Mouse (Mus musculus): ENCODE results near the gene Lhpp.
"Not testable (repeated sequence)": the region's sequence is repeated elsewhere in the genome, so short reads cannot be mapped to it uniquely, and the experiment has no call there.

Lhpp gene

GRCm38 (mm10) chr7:132646514-132646913, 36.1 kb downstream of the Lhpp start:
- no peak for DNase-seq (ENCODE audit: low spot score)

- no peak for DNase-seq (ENCODE audit: low spot score)
Measured at GRCm38 (mm10) chr7:132654412-132654811, 44.0 kb downstream of the Lhpp start.

DNA sequence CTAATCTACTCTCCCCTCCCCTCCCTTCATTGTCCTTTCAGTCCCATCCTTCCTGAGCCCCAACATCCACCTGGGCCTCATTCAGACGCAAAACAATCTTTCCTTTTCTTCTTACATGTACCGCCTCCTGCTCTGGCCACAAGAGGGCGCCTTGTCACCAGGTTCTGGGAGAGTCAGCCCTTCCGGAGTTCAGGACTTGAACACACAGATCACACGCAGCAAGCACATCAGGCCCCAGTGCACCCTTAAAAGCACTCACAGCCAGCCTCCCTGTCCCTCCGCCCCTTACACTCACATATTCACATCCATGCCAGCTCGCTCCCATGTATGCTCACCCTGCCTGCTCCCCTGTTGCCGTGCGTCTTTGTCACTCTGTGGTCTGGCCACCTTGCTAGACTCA, 45.6 kb downstream of the Lhpp start:
- DNase-seq (ENCODE audit: low spot score) = peak; percentile 78

DNA sequence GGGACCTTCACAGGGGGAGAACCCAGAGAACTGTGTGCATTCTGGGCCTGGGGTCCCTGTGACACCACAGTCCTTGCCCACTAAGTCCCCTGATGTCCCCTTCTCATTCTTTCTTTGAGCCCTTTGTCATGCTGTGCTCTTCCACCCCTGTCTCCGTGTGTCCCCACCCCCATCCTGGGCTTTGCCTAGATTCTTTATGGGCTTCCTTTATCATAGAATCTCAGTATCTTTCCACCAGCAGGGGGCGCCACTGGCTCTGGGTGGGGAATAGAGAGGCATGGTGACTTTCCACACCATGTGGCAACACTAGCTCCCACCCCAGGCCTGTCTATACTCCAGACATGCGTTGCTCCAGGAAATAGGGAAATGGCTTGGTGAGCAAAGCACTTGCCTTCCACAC, 46.1 kb downstream of the Lhpp start:
- DNase-seq (ENCODE audit: low spot score) = peak; percentile 73

DNA sequence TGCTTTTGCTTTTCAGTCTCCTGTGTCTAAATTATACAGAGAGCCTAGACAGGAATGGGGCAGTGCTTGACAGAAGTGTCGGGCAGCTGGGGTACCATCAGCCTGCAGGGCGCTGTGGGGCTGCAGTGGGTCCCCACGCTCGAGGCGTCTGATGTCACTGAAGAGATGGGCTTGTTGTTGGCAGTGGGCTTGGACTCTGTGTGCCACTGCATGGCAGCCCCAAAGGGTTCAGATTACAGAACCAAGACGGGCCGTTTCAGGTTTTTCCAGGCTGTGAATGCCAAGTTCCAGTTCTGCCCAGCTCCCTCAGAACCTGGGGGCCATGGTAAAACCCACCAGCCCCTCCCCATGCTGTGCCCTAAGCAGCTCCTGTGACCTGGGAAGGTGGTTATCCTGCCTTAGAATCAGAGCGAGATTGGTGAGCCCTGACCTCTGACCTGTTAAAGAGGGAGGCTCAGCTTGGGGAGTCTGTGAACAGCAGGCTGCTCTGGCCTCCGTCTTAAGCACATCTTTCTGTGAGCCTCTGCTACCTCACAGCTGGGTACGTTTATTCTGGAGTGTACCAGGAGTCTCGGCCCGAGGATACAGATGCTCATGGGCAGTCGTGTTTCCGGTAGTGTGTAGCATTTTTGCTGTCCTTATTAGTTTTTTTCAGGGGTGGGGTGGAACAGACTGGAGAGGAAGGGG, 47.1 kb downstream of the Lhpp start:
- no peak for DNase-seq (ENCODE audit: low spot score)

DNA sequence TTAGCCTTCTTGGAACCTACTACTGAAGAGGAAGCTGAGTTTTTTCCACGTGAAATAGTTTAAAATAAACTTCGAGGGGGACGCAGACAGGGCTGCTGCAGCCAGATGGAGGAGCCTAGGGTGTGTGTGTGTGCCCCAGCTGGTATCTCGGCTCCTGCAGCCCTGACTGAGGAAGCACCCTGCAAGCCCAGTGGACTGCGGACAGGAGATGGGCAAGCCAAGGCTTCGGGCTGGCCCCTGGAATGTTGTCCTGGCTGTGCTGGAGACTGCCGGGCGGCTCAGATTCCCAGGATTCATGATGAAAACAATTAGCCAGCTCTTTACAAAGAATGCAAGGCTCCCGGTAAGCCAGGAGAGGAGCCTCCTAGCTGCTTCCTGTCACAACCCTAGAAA, 47.6 kb downstream of the Lhpp start:
- DNase-seq (ENCODE audit: low spot score) = no peak

GRCm38 (mm10) chr7:132658688-132659087, 48.2 kb downstream of the Lhpp start:
- DNase-seq (ENCODE audit: low spot score) = no peak

DNA sequence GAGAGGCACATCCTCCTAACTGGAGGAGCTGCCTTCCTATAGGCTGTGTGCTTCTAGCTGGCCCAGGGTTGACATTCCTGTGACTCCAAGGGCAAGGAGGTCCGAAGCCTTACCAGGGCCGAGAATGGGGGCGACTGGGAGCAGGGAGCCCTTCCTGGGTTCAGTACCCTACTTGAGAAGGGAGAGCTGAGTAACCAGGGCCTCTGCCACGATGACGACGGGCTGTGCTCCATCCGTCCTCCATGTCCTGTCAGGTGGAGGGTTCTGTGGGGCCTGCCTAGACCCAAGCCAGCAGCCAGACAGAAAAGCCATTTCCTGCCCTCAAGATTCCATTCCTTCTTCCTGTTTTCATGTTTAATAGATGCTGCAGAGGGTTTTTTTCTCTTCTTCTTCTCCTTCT, 49.2 kb downstream of the Lhpp start:
- no peak for DNase-seq (ENCODE audit: low spot score)

DNA sequence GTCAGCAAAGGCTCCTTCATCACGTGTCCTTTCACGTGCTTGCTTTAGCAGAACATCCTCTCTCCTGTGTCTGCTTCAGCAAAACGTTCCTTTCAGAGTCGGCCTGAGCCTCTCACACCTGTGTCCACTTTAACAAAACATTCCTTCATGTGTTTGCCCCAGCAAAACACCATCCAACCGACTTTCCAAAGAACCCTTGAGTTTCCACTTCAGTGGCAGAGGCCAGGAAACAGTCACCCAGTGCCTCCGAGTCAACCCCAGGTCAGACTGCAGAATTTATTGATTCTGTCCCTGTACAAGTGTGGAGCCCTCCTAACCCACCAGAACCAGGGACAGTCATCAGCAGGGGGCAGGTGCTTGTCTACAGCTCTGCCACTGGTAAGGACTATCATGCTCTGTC, 52.4 kb downstream of the Lhpp start:
- not testable (repeated sequence) for DNase-seq (ENCODE audit: low spot score)

DNA sequence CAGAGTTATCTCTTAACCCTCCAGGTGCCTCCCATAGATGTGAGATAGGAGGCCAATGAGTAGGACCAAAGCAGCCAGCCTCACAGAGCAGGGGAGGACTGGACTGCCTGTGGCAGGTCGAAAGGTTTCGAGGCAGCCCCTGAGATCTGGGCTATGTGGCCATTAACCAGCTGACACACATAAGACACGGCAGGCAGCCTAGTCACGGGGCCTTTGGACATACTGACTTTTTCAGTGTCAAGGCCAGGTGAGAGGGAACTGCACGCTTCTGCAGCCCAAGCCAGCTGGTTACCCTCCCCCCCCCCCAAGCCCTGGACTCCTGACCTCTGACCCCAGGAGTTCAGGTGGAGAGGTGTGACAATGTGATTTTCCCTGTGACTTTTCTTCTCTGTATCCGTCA, 54.4 kb downstream of the Lhpp start:
- DNase-seq (ENCODE audit: low spot score) = no peak

- no peak for DNase-seq (ENCODE audit: low spot score)
Measured at GRCm38 (mm10) chr7:132665664-132666382, 55.4 kb downstream of the Lhpp start.

DNA sequence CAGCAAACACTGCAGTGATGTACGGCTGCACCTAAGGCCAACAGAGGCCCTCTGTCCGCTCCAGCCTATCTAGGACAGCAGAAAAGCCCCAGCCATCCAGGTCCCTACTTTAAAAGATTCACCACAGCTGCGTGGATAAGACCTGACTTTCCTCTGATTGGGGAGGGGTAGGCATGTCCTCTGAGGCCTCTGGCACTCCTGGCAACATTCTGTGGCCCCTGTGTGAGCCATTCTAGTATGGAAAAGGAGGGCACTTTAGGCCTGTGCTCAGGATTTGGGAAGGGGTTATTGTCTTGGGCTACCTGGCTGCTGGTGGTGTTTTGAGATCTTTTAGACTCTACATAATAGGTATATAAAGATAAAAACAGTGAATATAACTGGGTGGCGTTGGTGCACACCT, 56.1 kb downstream of the Lhpp start:
- no peak for DNase-seq (ENCODE audit: low spot score)

- no peak for DNase-seq (ENCODE audit: low spot score)
Measured at GRCm38 (mm10) chr7:132668604-132669003, 58.2 kb downstream of the Lhpp start.

- DNase-seq (ENCODE audit: low spot score) = no peak
Measured at GRCm38 (mm10) chr7:132669999-132670862, 59.8 kb downstream of the Lhpp start.

DNA sequence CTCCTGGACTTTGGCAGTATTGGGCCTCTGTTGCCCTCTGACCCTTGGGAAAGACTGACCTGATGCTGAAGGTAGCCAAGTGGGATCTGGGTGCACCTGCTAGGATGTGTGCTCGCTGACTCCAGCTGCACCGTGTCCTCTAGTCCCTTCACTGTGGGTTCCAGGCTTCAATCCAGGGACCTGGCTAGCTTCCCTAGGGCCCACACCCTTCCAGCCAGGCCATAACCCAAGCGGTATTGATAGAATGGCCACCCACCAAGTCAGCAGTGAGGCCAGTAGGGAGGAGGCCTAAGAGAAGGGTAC, 60.4 kb downstream of the Lhpp start:
- DNase-seq (ENCODE audit: low spot score) = no peak

DNA sequence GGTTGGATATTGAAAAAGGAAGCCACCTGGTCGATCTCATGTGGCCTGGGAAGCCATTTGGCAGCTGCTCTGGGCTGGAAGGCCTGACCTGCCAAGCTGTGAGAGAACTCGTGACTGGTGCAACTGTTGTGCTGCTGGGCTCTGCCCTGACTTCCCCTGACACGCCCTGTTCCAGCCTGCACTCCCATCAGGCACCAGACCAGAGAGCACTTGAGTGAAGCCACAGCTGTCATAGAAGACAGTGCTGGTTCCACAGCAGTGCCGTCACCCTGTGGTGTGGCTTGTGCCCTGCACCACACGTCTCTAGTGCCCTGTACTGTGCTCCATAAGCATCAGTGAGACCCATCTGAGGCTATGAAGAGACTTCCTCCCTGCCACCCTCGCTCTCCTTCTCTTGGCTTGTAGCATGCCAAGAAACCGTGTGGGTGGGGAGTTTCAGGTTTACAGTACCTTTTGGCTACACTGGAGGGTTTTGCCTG, 62.1 kb downstream of the Lhpp start:
- DNase-seq (ENCODE audit: low spot score) = peak; percentile 33

DNA sequence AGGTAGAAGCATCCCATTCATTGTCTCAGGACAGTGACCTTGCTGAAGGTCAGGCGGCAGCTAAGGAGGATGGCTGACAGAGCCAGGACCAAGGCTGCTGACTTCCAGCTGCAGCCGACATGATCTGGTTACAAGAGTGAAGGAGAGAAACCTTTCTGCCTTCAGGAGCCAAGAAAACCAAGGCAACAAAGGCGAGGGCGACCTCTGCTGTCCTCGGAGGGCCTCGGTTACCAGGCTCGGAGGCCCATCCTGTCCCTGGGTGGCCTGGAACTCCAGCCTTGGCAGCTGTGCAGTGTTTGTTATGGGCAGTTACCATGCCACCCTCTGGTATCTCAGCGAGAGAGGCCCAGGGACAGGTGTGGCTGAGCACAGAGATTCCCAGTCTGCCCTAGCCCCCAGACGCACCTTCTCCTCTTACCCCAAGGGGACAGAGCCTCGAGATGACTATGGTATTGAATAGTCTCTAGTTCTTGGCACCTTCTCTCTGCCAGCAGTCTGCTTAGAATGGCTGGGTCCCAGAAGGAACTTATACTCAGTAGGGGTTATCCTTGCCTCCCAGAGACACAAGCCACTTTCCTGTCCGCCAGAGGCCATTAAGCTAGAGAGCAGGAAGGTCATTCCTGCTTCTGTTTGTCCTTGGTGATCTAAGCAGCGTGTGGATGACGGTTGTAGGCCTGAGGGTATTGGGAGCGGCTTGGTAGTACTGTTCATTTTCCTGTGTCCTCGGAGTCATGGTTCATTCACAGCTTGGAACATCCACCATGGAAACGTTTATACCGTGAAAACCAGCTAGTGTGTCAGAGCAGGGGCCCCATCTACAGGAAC, 63.7 kb downstream of the Lhpp start:
- no peak for DNase-seq (ENCODE audit: low spot score)

- DNase-seq (ENCODE audit: low spot score) = no peak
Measured at GRCm38 (mm10) chr7:132675922-132676321, 65.5 kb downstream of the Lhpp start.

DNA sequence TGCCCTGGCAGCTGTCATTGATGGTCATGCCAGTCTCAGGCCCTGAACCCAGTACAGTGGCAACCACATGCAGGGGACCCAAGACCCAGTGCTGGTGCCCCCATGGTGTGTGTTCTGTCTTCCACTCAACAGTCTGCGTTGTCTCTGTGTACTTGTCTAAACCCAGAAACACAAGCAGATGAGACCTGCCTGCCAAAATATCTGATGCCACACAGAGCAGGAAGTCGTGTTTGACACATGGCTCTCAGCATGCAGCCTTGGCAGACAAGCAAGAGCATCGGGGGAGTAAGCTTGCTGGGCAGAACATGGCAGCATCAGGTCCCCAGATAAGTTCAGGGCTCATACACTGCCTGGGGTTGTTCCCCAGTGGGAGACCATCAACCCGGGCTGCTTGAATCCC, 68.7 kb downstream of the Lhpp start:
- DNase-seq (ENCODE audit: low spot score) = no peak

DNA sequence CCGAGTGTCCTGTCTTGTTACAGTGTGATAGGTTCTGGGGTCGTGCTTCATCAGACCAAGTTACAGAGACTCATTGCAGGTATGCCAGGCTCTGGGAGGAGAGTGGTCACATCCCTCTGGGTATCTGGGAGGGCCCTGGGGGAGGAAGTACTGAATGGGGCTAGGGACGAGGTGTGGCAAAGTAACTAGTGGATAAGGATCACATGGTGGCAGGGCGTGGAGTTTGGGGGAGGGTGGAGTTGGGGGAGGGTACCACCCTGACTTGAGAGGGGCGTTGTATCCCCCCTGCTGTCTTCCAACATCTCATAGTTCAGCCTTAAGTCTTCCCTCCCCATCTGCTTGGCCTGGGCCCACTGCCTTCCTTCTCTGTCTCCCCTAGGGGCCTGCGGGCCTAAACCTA, 69.1 kb downstream of the Lhpp start:
- DNase-seq (ENCODE audit: low spot score) = no peak

- no peak for DNase-seq (ENCODE audit: low spot score)
Measured at GRCm38 (mm10) chr7:132681296-132681695, 70.9 kb downstream of the Lhpp start.

DNA sequence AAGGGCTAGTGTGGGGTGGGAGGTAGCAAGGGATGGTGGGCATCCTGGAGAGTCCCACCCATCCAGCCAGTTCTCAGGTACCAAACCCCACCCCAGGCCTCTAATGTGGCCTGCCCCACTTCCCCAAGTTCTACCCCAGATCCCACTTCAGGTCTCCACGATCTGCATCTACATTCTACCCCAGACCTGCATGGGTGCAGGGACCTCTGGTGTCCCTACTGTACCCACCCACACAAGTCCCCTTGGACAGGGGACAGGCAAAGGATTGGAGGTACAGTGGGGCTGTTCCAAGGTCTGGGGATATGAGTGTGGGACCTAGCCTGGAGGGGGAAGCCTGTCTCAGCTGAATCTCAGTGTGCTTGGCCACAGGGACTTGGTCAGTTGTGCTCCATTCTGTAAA, 71.4 kb downstream of the Lhpp start:
- no peak for DNase-seq (ENCODE audit: low spot score)
